Mouse (Mus musculus): ENCODE data around the gene Foxred2.

DNA sequence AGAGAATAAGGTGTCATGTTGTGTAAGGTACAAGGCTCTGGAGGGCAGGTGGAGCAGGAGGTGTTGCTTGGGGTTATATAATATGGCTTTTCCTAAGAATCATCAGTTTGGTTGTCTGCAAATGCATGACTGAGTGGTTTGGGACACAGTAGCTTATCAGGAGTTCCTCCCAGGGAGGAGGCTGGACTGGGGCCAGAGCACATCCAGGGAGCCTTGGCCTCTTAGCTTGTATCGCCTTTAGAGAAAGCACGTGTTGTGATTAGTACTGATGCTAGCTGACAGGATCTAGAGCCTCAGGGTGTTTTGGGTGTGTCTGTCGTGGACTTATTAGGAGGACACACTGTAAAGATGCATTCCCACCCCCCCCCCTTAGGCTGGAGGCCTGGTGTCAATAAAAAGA lies 21.1 kb upstream of the Foxred2 start:
- TF ChIP-seq POLR2A (IDR thresholded peaks at IDR 0.05; ENCODE audit: borderline replicate concordance, extremely low read depth, low read depth, low read length) (no peak), CTCF (IDR thresholded peaks at IDR 0.05; ENCODE audit: insufficient read depth, low read length) (no peak)
